Mouse (Mus musculus) neural tube, embryonic 15.5 days (tissue): ENCODE data around the gene Lin28b. TPM values are rescaled to one million over a fixed set of nuclear protein-coding genes. Genes with fewer than 3 reads are reported as not detected.

Experiments
- ATAC-seq: fragments of 200-750 bp; cut with Nextera tagmentation; 2 replicates; pipeline ENCODE4 v1.8.0; 2017; ENCODE audit warnings: mild to moderate bottlenecking, moderate TSS enrichment, moderate library complexity; ENCODE audit not compliant: low FRiP score
- H3K27ac ChIP-seq: fragments of 300-500 bp; sonication (generic); replicated peaks from 2 replicates; pipeline ENCODE4 v1.5.1; 2015; ENCODE audit warnings: mild to moderate bottlenecking, inconsistent platforms
- H3K27me3 ChIP-seq: fragments of 300-500 bp; sonication (generic); replicated peaks from 2 replicates; pipeline ENCODE4 v1.6.1; 2015; ENCODE audit warnings: inconsistent platforms
- H3K36me3 ChIP-seq: fragments of 300-500 bp; sonication (generic); 2 replicates; pipeline ENCODE4 v1.6.1; 2015; ENCODE audit warnings: inconsistent platforms
- H3K4me1 ChIP-seq: fragments of 300-500 bp; sonication (generic); 2 replicates; pipeline ENCODE4 v1.6.1; 2015; ENCODE audit warnings: inconsistent platforms
- H3K4me2 ChIP-seq: fragments of 300-500 bp; sonication (generic); 2 replicates; pipeline ENCODE4 v1.6.1; 2015; ENCODE audit warnings: inconsistent platforms, mild to moderate bottlenecking, moderate library complexity
- H3K4me3 ChIP-seq: fragments of 300-500 bp; sonication (generic); replicated peaks from 2 replicates; pipeline ENCODE4 v1.5.1; 2015; ENCODE audit warnings: mild to moderate bottlenecking, inconsistent platforms
- H3K9ac ChIP-seq: fragments of 300-500 bp; sonication (generic); replicated peaks from 2 replicates; pipeline ENCODE4 v1.6.1; 2015; ENCODE audit warnings: mild to moderate bottlenecking, inconsistent platforms
- H3K9me3 ChIP-seq: fragments of 300-500 bp; sonication (generic); replicated peaks from 2 replicates; pipeline ENCODE4 v1.6.1; 2016; ENCODE audit warnings: inconsistent platforms
- WGBS: fragments of 180-500 bp; shearing (Covaris S2); methylation state at CpG from one replicate; pipeline ENCODE4 v1.1.7; 2015; ENCODE audit warnings: mixed read lengths; 5-methylcytosine and 5-hydroxymethylcytosine counted together
- polyA plus RNA-seq: library from polyadenylated mRNA; unstranded; fragments of >200 nt; fragmentation: Nextera tagmentation; extraction: Ambion mirVana; gene quantifications from 2 replicates; pipeline ENCODE4 v1.2.1, GENCODE M21; 2015

Lin28b gene
- polyA plus RNA-seq = 6.9 and 7.0 TPM in 2 replicates

GRCm38 (mm10) chr10:45485761-45486602 is at the start of gene Lin28b:
Gene Lin28b, minus strand, starts transcription at chr10:45486395.
- H3K36me3 ChIP-seq = no peaks in the 10 kb centered on the region
- H3K9ac ChIP-seq = peak within 1 kb of the TSS; percentile 72
- no peaks in the 10 kb centered on the region for H3K27me3 ChIP-seq
- H3K9me3 ChIP-seq = no peaks in the 10 kb centered on the region
- peak within 1 kb of the TSS; percentile 98 for H3K27ac ChIP-seq
- ATAC-seq = peak; percentile 95
- H3K4me3 ChIP-seq = peak within 1 kb of the TSS; percentile 76
- WGBS = 0% methylated on average over 37 of the region's 139 CpGs
- 0 out of 2 replicates have a peak, but pooled peaks cover 3% of the 10 kb centered on the region for H3K4me1 ChIP-seq
- peak within 1 kb of the TSS; percentile 86 for H3K4me2 ChIP-seq

GRCm38 (mm10) chr10:45511764-45512163 is 25.6 kb upstream of the Lin28b start:
- Histone ChIP-seq H3K27ac (no peak overlapping the region), H3K4me3 (no peak overlapping the region), H3K9ac (no peak overlapping the region), H3K4me1 (no peaks in the 10 kb centered on the region), H3K4me2 (no peak overlapping the region), H3K9me3 (no peaks in the 10 kb centered on the region), H3K36me3 (no peaks in the 10 kb centered on the region), H3K27me3 (no peaks in the 10 kb centered on the region)
- 75% methylated on average over 2 of the region's 2 CpGs for WGBS
- no peak for ATAC-seq

GRCm38 (mm10) chr10:45510662-45511061 is 24.5 kb upstream of the Lin28b start:
- H3K4me3 ChIP-seq = no peak overlapping the region
- H3K9me3 ChIP-seq = no peaks in the 10 kb centered on the region
- no peaks in the 10 kb centered on the region for H3K4me1 ChIP-seq
- no peak overlapping the region for H3K4me2 ChIP-seq
- H3K27ac ChIP-seq = no peak overlapping the region
- H3K36me3 ChIP-seq = no peaks in the 10 kb centered on the region
- H3K27me3 ChIP-seq = no peaks in the 10 kb centered on the region
- 90% methylated on average over 3 of the region's 3 CpGs for WGBS
- ATAC-seq = no peak
- no peak overlapping the region for H3K9ac ChIP-seq

GRCm38 (mm10) chr10:45500259-45500658 is 14.1 kb upstream of the Lin28b start:
- no peak for ATAC-seq
- Histone ChIP-seq H3K36me3 (no peaks in the 10 kb centered on the region), H3K27ac (no peak overlapping the region), H3K27me3 (no peaks in the 10 kb centered on the region), H3K4me2 (no peak overlapping the region), H3K4me3 (no peak overlapping the region), H3K9me3 (no peaks in the 10 kb centered on the region), H3K4me1 (no peaks in the 10 kb centered on the region), H3K9ac (no peak overlapping the region)
- WGBS = 93% methylated on average over 1 of the region's 1 CpGs

GRCm38 (mm10) chr10:45486603-45486946 is 380 bp upstream of the Lin28b start:
- peak overlapping the region; percentile 86 for H3K4me2 ChIP-seq
- under 1% methylated on average over 36 of the region's 40 CpGs for WGBS
- peak overlapping the region; percentile 72 for H3K9ac ChIP-seq
- peak overlapping the region; percentile 98 for H3K27ac ChIP-seq
- H3K9me3 ChIP-seq = no peaks in the 10 kb centered on the region
- peak overlapping the region; percentile 76 for H3K4me3 ChIP-seq
- 0 out of 2 replicates have a peak, but pooled peaks cover 3% of the 10 kb centered on the region for H3K4me1 ChIP-seq
- no peak; the same call in 1 of the 2 replicates for ATAC-seq
- no peaks in the 10 kb centered on the region for H3K36me3 ChIP-seq
- no peaks in the 10 kb centered on the region for H3K27me3 ChIP-seq

- Histone ChIP-seq H3K4me3 (peak overlapping the region; percentile 76), H3K27ac (peak overlapping the region; percentile 98), H3K9ac (peak overlapping the region; percentile 72), H3K36me3 (no peaks in the 10 kb centered on the region), H3K4me2 (peak overlapping the region; percentile 86), H3K4me1 (0 out of 2 replicates have a peak, but pooled peaks cover 3% of the 10 kb centered on the region), H3K27me3 (no peaks in the 10 kb centered on the region), H3K9me3 (no peaks in the 10 kb centered on the region)
- WGBS = under 1% methylated on average over 32 of the region's 32 CpGs
- no peak for ATAC-seq
These were observed 902 bp downstream of the Lin28b start for GRCm38 (mm10) chr10:45485226-45485760.

GRCm38 (mm10) chr10:45483210-45483609 is 3.0 kb downstream of the Lin28b start:
- Histone ChIP-seq H3K27ac (no peak overlapping the region), H3K36me3 (no peaks in the 10 kb centered on the region), H3K4me2 (no peak overlapping the region), H3K4me1 (0 out of 2 replicates have a peak, but pooled peaks cover 3% of the 10 kb centered on the region), H3K9ac (no peak overlapping the region), H3K27me3 (no peaks in the 10 kb centered on the region), H3K4me3 (no peak overlapping the region), H3K9me3 (no peaks in the 10 kb centered on the region)
- ATAC-seq = no peak
- WGBS = 79% methylated on average over 2 of the region's 2 CpGs

GRCm38 (mm10) chr10:45473663-45474333 is 12.4 kb downstream of the Lin28b start:
- no peak for ATAC-seq
- no peaks in the 10 kb centered on the region for H3K36me3 ChIP-seq
- H3K27me3 ChIP-seq = peaks cover 18% of the 10 kb centered on the region
- H3K4me2 ChIP-seq = peak overlapping the region; percentile 51
- H3K4me1 ChIP-seq = peaks cover 28% of the 10 kb centered on the region
- no peak overlapping the region for H3K9ac ChIP-seq
- H3K4me3 ChIP-seq = peak overlapping the region; percentile 28
- H3K9me3 ChIP-seq = no peaks in the 10 kb centered on the region
- H3K27ac ChIP-seq = no peak overlapping the region
- WGBS = 5% methylated on average over 21 of the region's 21 CpGs

- Histone ChIP-seq H3K4me2 (peak overlapping the region; percentile 51; the same call in 1 of the 2 replicates), H3K4me1 (peaks cover 29% of the 10 kb centered on the region), H3K4me3 (no peak overlapping the region), H3K27ac (no peak overlapping the region), H3K27me3 (peaks cover 18% of the 10 kb centered on the region), H3K9me3 (no peaks in the 10 kb centered on the region), H3K36me3 (no peaks in the 10 kb centered on the region), H3K9ac (no peak overlapping the region)
- no peak; the same call in 1 of the 2 replicates for ATAC-seq
- WGBS = 18% methylated on average over 5 of the region's 5 CpGs
These were observed 13.1 kb downstream of the Lin28b start for GRCm38 (mm10) chr10:45473143-45473484.

- Histone ChIP-seq H3K9ac (no peak overlapping the region), H3K27ac (no peak overlapping the region), H3K4me1 (peaks cover 31% of the 10 kb centered on the region), H3K4me3 (no peak overlapping the region), H3K4me2 (no peak overlapping the region), H3K36me3 (no peaks in the 10 kb centered on the region), H3K9me3 (no peaks in the 10 kb centered on the region), H3K27me3 (peaks cover 18% of the 10 kb centered on the region)
- ATAC-seq = no peak
- 25% methylated on average over 6 of the region's 6 CpGs for WGBS
These were observed 13.6 kb downstream of the Lin28b start for GRCm38 (mm10) chr10:45472431-45473142.

- WGBS = 25% methylated on average over 3 of the region's 3 CpGs
- no peak overlapping the region for H3K27ac ChIP-seq
- no peaks in the 10 kb centered on the region for H3K9me3 ChIP-seq
- H3K27me3 ChIP-seq = peaks cover 18% of the 10 kb centered on the region
- no peaks in the 10 kb centered on the region for H3K36me3 ChIP-seq
- H3K4me3 ChIP-seq = no peak overlapping the region
- ATAC-seq = no peak
- peak overlapping the region; percentile 45 for H3K4me2 ChIP-seq
- peaks cover 31% of the 10 kb centered on the region for H3K4me1 ChIP-seq
- H3K9ac ChIP-seq = no peak overlapping the region
These were observed 14.9 kb downstream of the Lin28b start for GRCm38 (mm10) chr10:45471321-45471720.
